Mouse (Mus musculus) heart, embryonic 11.5 days (tissue): Measurements from ENCODE around the gene Eya3. TPM values are rescaled to one million over a fixed set of nuclear protein-coding genes. Genes with fewer than 3 reads are reported as not detected.
A peak's percentile ranks its signal among the peaks of the same experiment; 100 is the strongest.

Experiments
- ATAC-seq: fragments of 200-750 bp; cut with Nextera tagmentation; replicated peaks from 2 replicates; pipeline ENCODE4 v1.8.0; 2017; ENCODE audit warnings: moderate library complexity; ENCODE audit not compliant: insufficient number of reproducible peaks, low FRiP score, low TSS enrichment
- H3K27ac ChIP-seq: fragments of 300-500 bp; sonication (generic); 2 replicates; pipeline ENCODE4 v1.5.1; 2014; ENCODE audit warnings: mild to moderate bottlenecking, low read depth, low read length
- H3K27me3 ChIP-seq: fragments of 300-500 bp; sonication (generic); 2 replicates; pipeline ENCODE4 v1.6.1; 2014; ENCODE audit warnings: mild to moderate bottlenecking, low read length, mixed read lengths; ENCODE audit not compliant: control insufficient read depth, insufficient read depth
- H3K36me3 ChIP-seq: fragments of 300-500 bp; sonication (generic); 2 replicates; pipeline ENCODE4 v1.6.1; 2014; ENCODE audit warnings: mild to moderate bottlenecking, low read length, moderate library complexity, mixed read lengths; ENCODE audit not compliant: control insufficient read depth, insufficient read depth
- H3K4me1 ChIP-seq: fragments of 300-500 bp; sonication (generic); 2 replicates; pipeline ENCODE4 v1.6.1; 2014; ENCODE audit warnings: low read length; ENCODE audit not compliant: control insufficient read depth, insufficient read depth
- H3K4me2 ChIP-seq: fragments of 300-500 bp; sonication (generic); 2 replicates; pipeline ENCODE4 v1.6.1; 2014; ENCODE audit warnings: mild to moderate bottlenecking, moderate library complexity
- H3K4me3 ChIP-seq: fragments of 300-500 bp; sonication (generic); 2 replicates; pipeline ENCODE4 v1.5.1; 2014; ENCODE audit warnings: low read depth, low read length
- H3K9ac ChIP-seq: fragments of 300-500 bp; sonication (generic); 2 replicates; pipeline ENCODE4 v1.6.1; 2014; ENCODE audit warnings: mild to moderate bottlenecking, low read depth, low read length, moderate library complexity
- H3K9me3 ChIP-seq: fragments of 300-500 bp; sonication (generic); replicated peaks from 2 replicates; pipeline ENCODE4 v1.6.1; 2016; ENCODE audit warnings: low read length; ENCODE audit not compliant: control insufficient read depth
- WGBS: fragments of 180-500 bp; shearing (Covaris S2); extraction: QIAGEN DNeasy Blood & Tissue Kit; methylation state at CpG from one replicate; pipeline ENCODE4 v1.1.7; 2014; ENCODE audit not compliant: insufficient replicate concordance; 5-methylcytosine and 5-hydroxymethylcytosine counted together
- polyA plus RNA-seq: library from polyadenylated mRNA; unstranded; fragments of >200 nt; fragmentation: Nextera tagmentation; extraction: Ambion mirVana; gene quantifications from 2 replicates; pipeline ENCODE4 v1.2.1, GENCODE M21; 2014

The Eya3 gene
- polyA plus RNA-seq, 1 experiment from 2014 or later: 24.4 TPM

GRCm38 (mm10) chr4:132713181-132713580 is 74.4 kb downstream of the Eya3 start:
- Histone ChIP-seq H3K4me2 (no peak overlapping the region), H3K4me1 (no peaks in the 10 kb centered on the region), H3K36me3 (peaks cover 26% of the 10 kb centered on the region), H3K4me3 (no peak overlapping the region), H3K27ac (no peak overlapping the region), H3K9me3 (no peaks in the 10 kb centered on the region), H3K27me3 (no peaks in the 10 kb centered on the region), H3K9ac (no peak overlapping the region)
- no peak for ATAC-seq
- WGBS: 96% methylated on average over 7 of the region's 7 CpGs

- Histone ChIP-seq H3K27me3 (no peaks in the 10 kb centered on the region), H3K27ac (no peak overlapping the region), H3K4me2 (no peak overlapping the region), H3K9ac (no peak overlapping the region), H3K4me1 (no peaks in the 10 kb centered on the region), H3K4me3 (no peak overlapping the region), H3K9me3 (no peaks in the 10 kb centered on the region), H3K36me3 (peaks cover 5% of the 10 kb centered on the region)
- ATAC-seq: no peak
- WGBS: 95% methylated on average over 1 of the region's 1 CpGs
These were observed 79.5 kb downstream of the Eya3 start for GRCm38 (mm10) chr4:132718251-132718650.

- H3K27ac ChIP-seq: no peak overlapping the region
- H3K9me3 ChIP-seq: no peaks in the 10 kb centered on the region
- no peak for ATAC-seq
- WGBS: 82% methylated on average over 8 of the region's 8 CpGs
- peaks cover 7% of the 10 kb centered on the region for H3K4me1 ChIP-seq
- H3K36me3 ChIP-seq: 0 out of 2 replicates have a peak, but pooled peaks cover 4% of the 10 kb centered on the region
- no peak overlapping the region for H3K4me2 ChIP-seq
- no peak overlapping the region for H3K4me3 ChIP-seq
- no peaks in the 10 kb centered on the region for H3K27me3 ChIP-seq
- no peak overlapping the region for H3K9ac ChIP-seq
These were observed 89.4 kb downstream of the Eya3 start for GRCm38 (mm10) chr4:132728233-132728632.

GRCm38 (mm10) chr4:132731616-132732015 is 92.8 kb downstream of the Eya3 start:
- peak overlapping the region; percentile 81 for H3K4me2 ChIP-seq
- WGBS: 43% methylated on average over 12 of the region's 12 CpGs
- no peaks in the 10 kb centered on the region for H3K36me3 ChIP-seq
- ATAC-seq: no peak
- peaks cover 7% of the 10 kb centered on the region for H3K4me1 ChIP-seq
- H3K9me3 ChIP-seq: no peaks in the 10 kb centered on the region
- H3K27me3 ChIP-seq: no peaks in the 10 kb centered on the region
- H3K27ac ChIP-seq: no peak overlapping the region
- peak overlapping the region; percentile 50 for H3K9ac ChIP-seq
- peak overlapping the region; percentile 51 for H3K4me3 ChIP-seq

- Histone ChIP-seq H3K27ac (no peak within 1 kb of the TSS), H3K9ac (peak within 1 kb of the TSS; percentile 50), H3K4me1 (peaks cover 7% of the 10 kb centered on the region), H3K36me3 (no peaks in the 10 kb centered on the region), H3K4me3 (peak within 1 kb of the TSS; percentile 51), H3K9me3 (no peaks in the 10 kb centered on the region), H3K27me3 (no peaks in the 10 kb centered on the region), H3K4me2 (peak within 1 kb of the TSS; percentile 81)
- peak; percentile 93 for ATAC-seq
- 2% methylated on average over 34 of the region's 34 CpGs for WGBS
These were observed 93.4 kb downstream of the Eya3 start, which contains the start of gene Xkr8 for GRCm38 (mm10) chr4:132732148-132732684. Gene Xkr8 (minus strand): TSS chr4:132732546.

- WGBS: 88% methylated on average over 25 of the region's 25 CpGs
- no peak for ATAC-seq
- H3K9me3 ChIP-seq: no peaks in the 10 kb centered on the region
- H3K36me3 ChIP-seq: no peaks in the 10 kb centered on the region
- H3K4me2 ChIP-seq: no peak overlapping the region
- no peak overlapping the region for H3K4me3 ChIP-seq
- peaks cover 7% of the 10 kb centered on the region for H3K4me1 ChIP-seq
- H3K27ac ChIP-seq: no peak overlapping the region
- no peak overlapping the region for H3K9ac ChIP-seq
- H3K27me3 ChIP-seq: no peaks in the 10 kb centered on the region
These were observed 94.4 kb downstream of the Eya3 start for GRCm38 (mm10) chr4:132733071-132733770.

- H3K27me3 ChIP-seq: no peaks in the 10 kb centered on the region; the same call in 1 of the 2 replicates
- no peaks in the 10 kb centered on the region for H3K36me3 ChIP-seq
- no peak overlapping the region for H3K9ac ChIP-seq
- H3K4me2 ChIP-seq: no peak overlapping the region
- 84% methylated on average over 2 of the region's 2 CpGs for WGBS
- H3K27ac ChIP-seq: no peak overlapping the region
- no peak overlapping the region for H3K4me3 ChIP-seq
- H3K4me1 ChIP-seq: peaks cover 7% of the 10 kb centered on the region
- H3K9me3 ChIP-seq: no peaks in the 10 kb centered on the region
- ATAC-seq: no peak
These were observed 96.0 kb downstream of the Eya3 start for GRCm38 (mm10) chr4:132734766-132735165.

GRCm38 (mm10) chr4:132735389-132735788 is 96.6 kb downstream of the Eya3 start:
- Histone ChIP-seq H3K4me1 (peaks cover 7% of the 10 kb centered on the region), H3K4me2 (no peak overlapping the region), H3K9ac (no peak overlapping the region), H3K27ac (no peak overlapping the region), H3K4me3 (no peak overlapping the region), H3K27me3 (no peaks in the 10 kb centered on the region; the same call in 1 of the 2 replicates), H3K36me3 (no peaks in the 10 kb centered on the region), H3K9me3 (no peaks in the 10 kb centered on the region)
- WGBS: 74% methylated on average over 2 of the region's 2 CpGs
- ATAC-seq: no peak

GRCm38 (mm10) chr4:132735894-132736293 is 97.1 kb downstream of the Eya3 start:
- Histone ChIP-seq H3K27ac (no peak overlapping the region), H3K4me2 (no peak overlapping the region), H3K27me3 (no peaks in the 10 kb centered on the region; the same call in 1 of the 2 replicates), H3K9ac (no peak overlapping the region), H3K4me1 (peaks cover 7% of the 10 kb centered on the region), H3K4me3 (no peak overlapping the region), H3K9me3 (no peaks in the 10 kb centered on the region), H3K36me3 (no peaks in the 10 kb centered on the region)
- WGBS: 42% methylated on average over 3 of the region's 3 CpGs
- ATAC-seq: no peak
